Mouse (Mus musculus) bone marrow, adult 2 months (tissue): Measurements from ENCODE around the gene Ppm1l. TPM values are rescaled to one million over a fixed set of nuclear protein-coding genes. Genes with fewer than 3 reads are reported as not detected.

Experiments
- H3K27ac ChIP-seq: fragments of 200-500 bp; 2 replicates; pipeline ENCODE4 v1.5.1; 2012; ENCODE audit warnings: low read depth, mild to moderate bottlenecking, control low read depth, inconsistent platforms, low read length; ENCODE audit not compliant: control insufficient read depth, poor library complexity, insufficient read depth
- H3K4me1 ChIP-seq: fragments of 200-500 bp; 2 replicates; pipeline ENCODE4 v1.6.1; 2011; ENCODE audit warnings: low read length; ENCODE audit not compliant: control insufficient read depth, insufficient read depth
- H3K4me3 ChIP-seq: fragments of 200-500 bp; replicated peaks from 2 replicates; pipeline ENCODE3; 2011; ENCODE audit warnings: mild to moderate bottlenecking, low read depth, low read length, control low read depth; ENCODE audit not compliant: control insufficient read depth
- CTCF ChIP-seq: fragments of 200-500 bp; IDR thresholded peaks from 2 replicates; pipeline ENCODE4 v1.5.1; 2011; ENCODE audit warnings: low read length, control low read depth; ENCODE audit not compliant: control insufficient read depth, insufficient read depth
- POLR2A ChIP-seq: fragments of 200-500 bp; IDR thresholded peaks from 2 replicates; pipeline ENCODE4 v1.6.1; 2011; ENCODE audit warnings: low read depth, mild to moderate bottlenecking, control low read depth, low read length, borderline replicate concordance; ENCODE audit not compliant: control insufficient read depth
- WGBS: fragments of 180-500 bp; shearing (Covaris S2); methylation state at CpG from one replicate; pipeline ENCODE4 v1.1.7; 2018; 5-methylcytosine and 5-hydroxymethylcytosine counted together
- polyA plus RNA-seq: library from polyadenylated mRNA; stranded (reverse); fragments of >200 nt; gene quantifications from 2 replicates; pipeline ENCODE4 v1.2.4, GENCODE M21; 2011; ENCODE audit warnings: low replicate concordance; ENCODE audit not compliant: missing spikeins, insufficient read depth, insufficient read length

Gene Ppm1l
- polyA plus RNA-seq, 1 experiment = 3.4 TPM

DNA sequence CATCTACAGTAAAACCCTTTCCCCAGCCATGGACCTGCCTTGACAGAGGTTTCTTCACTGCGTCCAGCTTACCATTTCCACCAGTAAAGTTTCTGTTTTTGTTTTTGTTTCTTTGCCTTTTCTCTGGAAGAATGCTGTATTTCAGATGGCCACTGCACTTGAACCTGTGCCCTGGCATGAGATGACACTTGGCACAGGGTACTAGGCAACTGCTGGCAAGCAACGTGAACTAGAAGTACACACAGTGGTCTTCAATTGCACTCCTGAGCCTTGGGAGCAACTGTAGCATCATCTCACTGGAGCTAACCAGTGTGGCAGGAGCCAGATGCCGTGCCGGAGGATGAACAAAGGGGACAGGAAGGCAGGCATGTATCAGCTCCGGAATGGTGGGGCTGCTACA is 255.9 kb downstream of the Ppm1l start:
- 87% methylated on average over 5 of the region's 5 CpGs for WGBS
- TF ChIP-seq POLR2A (no peak), CTCF (no peak)
- Histone ChIP-seq H3K27ac (no peak overlapping the region), H3K4me1 (no peaks in the 10 kb centered on the region), H3K4me3 (no peak overlapping the region)

DNA sequence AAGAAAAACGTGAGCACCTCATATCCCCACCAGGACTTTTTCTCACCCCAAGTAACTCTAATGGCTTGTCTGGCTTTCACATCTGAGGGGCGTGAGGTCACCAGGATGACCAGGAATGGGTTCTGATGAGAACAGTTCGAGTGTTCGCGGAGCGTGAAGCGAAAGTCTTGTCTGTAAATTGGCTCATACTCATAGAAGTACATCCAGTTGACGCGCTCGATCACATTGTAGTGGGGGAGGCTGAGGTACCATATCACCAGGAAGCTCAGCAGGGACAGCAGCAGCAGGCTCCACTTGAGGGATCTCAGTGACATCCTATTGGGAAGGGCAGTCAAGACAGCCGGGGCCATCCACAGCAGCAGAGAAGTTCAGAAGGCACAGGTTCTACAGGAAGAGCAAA is 258.9 kb downstream of the Ppm1l start:
- 87% methylated on average over 11 of the region's 11 CpGs for WGBS

DNA sequence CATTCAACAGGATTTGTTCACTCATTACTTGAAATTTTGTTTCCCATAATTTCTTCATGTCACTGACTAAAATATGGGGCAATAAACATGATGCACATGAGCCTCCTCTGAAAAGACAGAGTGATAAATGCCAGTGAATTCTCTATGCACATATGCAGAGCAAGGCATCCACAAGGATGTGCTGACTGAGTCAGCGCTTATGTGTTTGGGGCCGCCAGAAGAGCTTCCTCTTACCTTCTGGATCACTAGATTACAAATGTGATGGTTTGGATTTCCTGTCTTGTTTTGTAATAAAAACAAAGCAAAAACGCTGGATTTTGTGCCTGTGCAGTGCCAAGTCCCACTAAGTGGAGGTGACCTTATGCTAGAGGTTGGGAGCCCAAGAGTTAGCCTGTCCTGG is 260.1 kb downstream of the Ppm1l start:
- 14% methylated on average over 3 of the region's 3 CpGs for WGBS
- TF ChIP-seq CTCF (no peak), POLR2A (no peak)
- H3K4me1 ChIP-seq = no peaks in the 10 kb centered on the region
- no peak overlapping the region for H3K4me3 ChIP-seq
- no peak overlapping the region for H3K27ac ChIP-seq

More for the DNA sequence above, 258.9 kb downstream of the Ppm1l start:
- Histone ChIP-seq H3K4me1 (no peaks in the 10 kb centered on the region), H3K4me3 (no peak overlapping the region), H3K27ac (no peak overlapping the region)
- TF ChIP-seq CTCF (no peak), POLR2A (no peak)

DNA sequence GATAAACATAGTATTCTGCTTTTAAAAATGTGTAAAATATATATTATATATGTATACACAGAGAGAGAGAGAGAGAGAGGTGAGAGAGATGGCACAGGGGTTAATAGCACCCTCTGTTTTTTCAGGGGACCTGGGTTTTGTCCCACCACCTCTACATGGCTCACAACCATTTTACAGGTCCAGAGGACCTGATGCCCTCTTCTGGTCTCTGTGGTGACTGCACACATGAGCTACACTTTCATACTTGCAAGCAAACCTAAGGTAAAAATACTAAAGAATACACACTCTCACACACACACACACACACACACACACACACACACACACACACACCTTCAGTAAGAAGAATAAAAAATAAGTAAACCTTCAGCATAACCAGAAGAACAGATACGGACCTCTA is 262.1 kb downstream of the Ppm1l start:
- H3K4me1 ChIP-seq = no peaks in the 10 kb centered on the region
- no peak overlapping the region for H3K27ac ChIP-seq
- TF ChIP-seq CTCF (no peak), POLR2A (no peak)
- WGBS = 84% methylated on average over 1 of the region's 1 CpGs
- no peak overlapping the region for H3K4me3 ChIP-seq

DNA sequence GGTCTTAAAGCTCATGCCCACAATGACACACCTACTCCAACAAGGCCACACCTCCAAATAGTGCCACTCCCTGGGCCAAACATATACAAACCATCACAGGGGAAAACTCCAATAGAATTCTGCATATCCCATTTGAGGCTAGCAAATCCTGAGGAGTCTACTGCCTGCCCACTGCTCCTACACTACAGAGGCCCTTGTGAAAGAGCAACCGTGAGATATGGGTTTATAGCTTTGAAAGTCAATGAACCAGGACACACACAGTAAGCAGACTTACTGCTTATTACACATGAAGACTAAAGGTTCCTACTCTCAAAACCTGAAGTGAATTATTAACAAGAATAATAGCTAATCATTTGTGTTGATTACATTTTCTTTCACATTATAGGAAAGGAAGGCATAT is 267.1 kb downstream of the Ppm1l start:
- H3K4me3 ChIP-seq = no peak overlapping the region
- no peaks in the 10 kb centered on the region for H3K4me1 ChIP-seq
- WGBS = 85% methylated on average over 1 of the region's 1 CpGs
- no peak overlapping the region for H3K27ac ChIP-seq
- TF ChIP-seq POLR2A = no peak
- TF ChIP-seq CTCF = no peak

DNA sequence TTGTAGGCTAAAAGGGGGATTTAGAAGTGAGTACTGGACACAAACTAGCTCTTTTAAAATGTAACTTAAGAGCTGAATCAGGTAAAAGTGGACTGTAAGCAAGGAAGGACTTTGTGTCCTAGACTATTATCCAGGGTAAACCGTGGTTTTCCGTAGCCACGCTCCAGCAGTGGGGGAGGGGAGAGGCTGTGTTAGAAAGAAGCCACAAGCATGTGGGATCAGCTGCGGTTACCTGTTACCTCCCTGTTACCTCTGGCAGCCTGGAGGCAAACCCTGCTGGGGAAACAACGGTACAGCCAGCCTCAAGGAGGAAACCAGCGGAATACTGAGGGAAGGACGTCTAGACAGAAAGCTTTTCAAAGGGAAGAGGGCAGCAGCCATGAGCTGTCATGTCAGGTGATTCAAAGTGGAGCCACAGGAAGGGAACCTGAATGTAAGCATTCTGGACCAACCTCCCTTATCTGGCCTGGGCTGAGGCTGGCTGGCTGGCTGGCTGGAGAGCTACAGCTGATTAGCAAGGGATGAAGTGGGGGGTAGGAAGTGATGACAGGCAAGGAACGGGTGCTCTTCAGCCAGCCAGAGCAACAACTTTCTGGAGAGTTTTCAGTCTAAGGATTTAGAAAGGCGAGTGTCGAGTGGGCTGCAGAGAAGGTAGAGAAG is 271.6 kb downstream of the Ppm1l start:
- H3K27ac ChIP-seq = no peak overlapping the region
- no peak for TF ChIP-seq CTCF
- TF ChIP-seq POLR2A = no peak
- WGBS = 51% methylated on average over 10 of the region's 10 CpGs
- no peaks in the 10 kb centered on the region for H3K4me1 ChIP-seq
- H3K4me3 ChIP-seq = no peak overlapping the region

DNA sequence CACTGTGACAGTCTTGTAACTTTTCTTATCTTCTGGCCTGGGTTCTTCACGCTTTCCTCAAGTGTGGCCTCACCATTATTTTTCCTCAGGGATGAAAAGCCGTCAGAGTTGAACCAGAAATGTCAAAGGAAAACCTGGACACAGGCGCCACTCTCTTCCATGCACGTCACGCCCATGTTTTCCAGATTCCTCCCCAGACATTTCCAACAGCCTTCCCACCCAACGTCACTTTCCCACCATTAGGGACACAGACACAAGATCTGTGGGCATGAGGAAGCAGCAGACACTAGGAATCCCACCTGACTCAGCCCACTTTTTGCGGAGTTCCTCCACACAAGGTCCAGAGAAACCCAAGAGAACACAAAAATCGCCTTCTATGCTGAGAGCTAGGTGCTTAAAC is 276.8 kb downstream of the Ppm1l start:
- H3K4me3 ChIP-seq = no peak overlapping the region
- WGBS = 82% methylated on average over 8 of the region's 8 CpGs
- TF ChIP-seq CTCF (no peak), POLR2A (no peak)

DNA sequence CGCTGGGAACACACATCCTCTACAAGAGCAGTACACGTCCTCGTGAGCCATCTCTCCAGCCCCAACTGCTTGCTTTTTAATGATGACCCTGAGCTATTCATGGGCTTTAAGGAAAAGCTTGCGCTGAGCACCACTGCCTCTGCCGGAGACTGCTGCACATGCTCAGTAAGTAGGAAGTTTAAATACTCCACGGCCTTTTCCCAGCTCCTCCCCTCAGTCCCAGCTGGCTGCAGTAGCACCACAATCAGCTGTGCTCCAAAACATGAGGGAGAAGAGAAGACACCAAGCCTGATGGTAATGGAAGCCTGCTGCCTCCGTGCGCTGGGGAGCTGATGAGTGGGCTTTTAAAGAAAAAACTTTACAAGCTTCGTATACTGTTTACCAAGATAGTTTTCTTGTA is 277.4 kb downstream of the Ppm1l start:
- TF ChIP-seq CTCF (no peak), POLR2A (no peak)
- 79% methylated on average over 9 of the region's 9 CpGs for WGBS
- H3K4me3 ChIP-seq = no peak overlapping the region

More for the DNA sequence above, 276.8 kb downstream of the Ppm1l start:
- H3K27ac ChIP-seq = no peak overlapping the region
- H3K4me1 ChIP-seq = no peaks in the 10 kb centered on the region; the same call in 1 of the 2 replicates

DNA sequence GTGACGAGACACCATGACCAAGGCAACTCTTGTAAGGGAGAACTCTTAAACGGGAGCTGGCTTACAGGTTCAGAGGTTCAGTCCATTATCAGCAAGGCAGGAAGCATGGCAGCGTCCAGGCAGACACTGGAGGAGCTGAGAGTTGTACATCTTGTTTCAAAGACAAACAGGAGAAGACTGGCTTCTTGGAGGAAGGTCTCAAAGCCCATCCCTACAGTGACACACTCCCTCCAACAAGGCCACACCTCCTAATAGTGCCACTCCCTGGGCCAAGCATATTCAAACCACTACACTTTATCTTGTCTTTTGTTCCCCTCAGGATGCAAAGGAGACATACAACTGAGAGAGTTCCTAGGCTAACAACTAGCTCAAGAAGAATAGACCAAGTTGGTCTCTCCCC is 279.5 kb downstream of the Ppm1l start:
- Histone ChIP-seq H3K4me1 (no peaks in the 10 kb centered on the region; the same call in 1 of the 2 replicates), H3K4me3 (no peak overlapping the region), H3K27ac (no peak overlapping the region)
- TF ChIP-seq POLR2A (no peak), CTCF (no peak)
- WGBS = 63% methylated on average over 3 of the region's 3 CpGs

More for the DNA sequence above, 277.4 kb downstream of the Ppm1l start:
- Histone ChIP-seq H3K27ac (no peak overlapping the region), H3K4me1 (no peaks in the 10 kb centered on the region; the same call in 1 of the 2 replicates)
